Comparison of ENCODE assay signal across 10 mouse cellular contexts in the genomic region with DNA sequence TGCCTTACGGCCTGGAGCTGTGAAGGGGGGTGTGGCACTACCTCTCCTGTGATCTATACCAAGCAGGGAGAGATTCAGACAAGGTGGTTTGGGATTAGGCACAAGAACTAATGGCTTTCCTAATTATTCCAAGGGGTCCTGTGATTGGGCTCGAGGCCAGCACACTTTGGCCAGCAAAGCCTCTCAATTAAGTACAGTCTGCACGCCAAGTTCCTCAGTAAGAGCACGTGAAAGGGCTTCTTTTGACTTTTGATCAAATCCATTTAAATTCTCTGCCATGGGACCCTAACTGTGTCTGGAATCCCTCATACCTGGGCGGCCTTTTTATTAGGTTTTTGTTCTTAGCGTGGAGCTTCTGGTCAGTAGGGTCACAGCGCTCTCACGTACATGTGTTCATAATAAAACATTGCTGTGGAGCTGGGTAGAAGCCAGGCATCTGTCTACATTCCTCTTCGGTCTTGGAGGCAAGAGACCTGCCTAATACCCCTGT.
DNase-seq lines count a peak whose midpoint lies in the region; ATAC-seq and TF ChIP-seq lines count a peak whose summit lies in the region.
"Had no signal": no experiment of that assay in that cellular context is flagged by ENCODE, and none has a peak within 500 bp of the region (broad histone marks: within the 10 kb centered on the region; RNA-seq: fewer than 3 reads in every experiment).

No protein-coding gene starts in this region.

- peak; percentile 6 for DNase-seq in kidney, postnatal 14 days
- no peak for DNase-seq in kidney, adult 8-10 months
- peak; percentile 25 for DNase-seq in embryonic facial prominence, embryonic 10.5 days (ENCODE audit: low spot score)
- peak; percentile 69 for DNase-seq in midbrain, postnatal 0 days (ENCODE audit: low spot score)
- no peak for DNase-seq in heart, postnatal 25 days (ENCODE audit: low spot score)
- no peak for DNase-seq in adrenal gland, postnatal 25 days
- no peak for DNase-seq in thymus, postnatal 0 days (ENCODE audit: low spot score)
- DNase-seq: adrenal gland, adult 8-10 months; liver, embryonic 13.5 days had no signal

- WGBS in embryonic facial prominence, embryonic 10.5 days = 31% methylated on average over 9 of the region's 9 CpGs
- WGBS in hindbrain, embryonic 16.5 days = 48% methylated on average over 9 of the region's 9 CpGs
- 51% methylated on average over 9 of the region's 9 CpGs for WGBS in midbrain, postnatal 0 days

- ATAC-seq in hindbrain, embryonic 16.5 days = peak; percentile 82
- no peak for ATAC-seq in midbrain, postnatal 0 days (ENCODE audit: low FRiP score)

- intact Hi-C loops in heart, postnatal 25 days (cut with DNase I) = loop anchor here (5.0 to 10.0 kb wide), 2 partner anchors 77 to 276 kb away; no protein-coding TSS in a partner anchor

- no peak overlapping the region for H3K9ac ChIP-seq in hindbrain, embryonic 16.5 days (ENCODE audit: low read depth, low read length)
- no peak overlapping the region for H3K9ac ChIP-seq in midbrain, postnatal 0 days (replicated peaks; ENCODE audit: low read length, poor library complexity, severe bottlenecking)
- H3K9ac ChIP-seq: liver, embryonic 13.5 days had no signal

- no peaks in the 10 kb centered on the region for H3K36me3 ChIP-seq in embryonic facial prominence, embryonic 10.5 days (replicated peaks)
- H3K36me3 ChIP-seq in hindbrain, embryonic 16.5 days (ENCODE audit: control insufficient read depth, insufficient read depth, low read length) = no peaks in the 10 kb centered on the region
- no peaks in the 10 kb centered on the region for H3K36me3 ChIP-seq in midbrain, postnatal 0 days (ENCODE audit: insufficient read depth, low read length)
- H3K36me3 ChIP-seq: liver, embryonic 13.5 days had no signal

- H3K4me2 ChIP-seq in hindbrain, embryonic 16.5 days (ENCODE audit: low read length) = peak overlapping the region; percentile 31; the same call in 1 of the 2 replicates
- H3K4me2 ChIP-seq in midbrain, postnatal 0 days (ENCODE audit: low read depth, low read length, poor library complexity, severe bottlenecking) = no peak overlapping the region
- H3K4me2 ChIP-seq: liver, embryonic 13.5 days had no signal

- H3K27me3 ChIP-seq in embryonic facial prominence, embryonic 10.5 days (replicated peaks; ENCODE audit: low read depth, poor library complexity, severe bottlenecking) = no peaks in the 10 kb centered on the region
- no peaks in the 10 kb centered on the region for H3K27me3 ChIP-seq in hindbrain, embryonic 16.5 days (replicated peaks; ENCODE audit: control insufficient read depth, insufficient read depth, low read length)
- H3K27me3 ChIP-seq in midbrain, postnatal 0 days (ENCODE audit: insufficient read depth, low read length) = no peaks in the 10 kb centered on the region
- H3K27me3 ChIP-seq: liver, embryonic 13.5 days had no signal

- H3K4me1 ChIP-seq in embryonic facial prominence, embryonic 10.5 days = peaks cover 43% of the 10 kb centered on the region
- no peaks in the 10 kb centered on the region; the same call in 1 of the 2 replicates for H3K4me1 ChIP-seq in hindbrain, embryonic 16.5 days (ENCODE audit: control insufficient read depth, insufficient read depth, low read depth, low read length)
- H3K4me1 ChIP-seq in midbrain, postnatal 0 days (ENCODE audit: insufficient read depth, low read length) = no peaks in the 10 kb centered on the region
- H3K4me1 ChIP-seq: liver, embryonic 13.5 days had no signal

- H3K9me3 ChIP-seq in embryonic facial prominence, embryonic 10.5 days = no peaks in the 10 kb centered on the region
- no peaks in the 10 kb centered on the region for H3K9me3 ChIP-seq in hindbrain, embryonic 16.5 days (ENCODE audit: control insufficient read depth, low read length)
- no peaks in the 10 kb centered on the region for H3K9me3 ChIP-seq in midbrain, postnatal 0 days (ENCODE audit: low read length)
- H3K9me3 ChIP-seq: liver, embryonic 13.5 days had no signal

- TF ChIP-seq CTCF in midbrain, postnatal 0 days (IDR thresholded peaks at IDR 0.05) = no peak

- no peak overlapping the region for H3K4me3 ChIP-seq in embryonic facial prominence, embryonic 10.5 days
- no peak overlapping the region for H3K4me3 ChIP-seq in hindbrain, embryonic 16.5 days (ENCODE audit: low read length)
- no peak overlapping the region for H3K4me3 ChIP-seq in midbrain, postnatal 0 days (ENCODE audit: low read depth, low read length)
- H3K4me3 ChIP-seq: liver, embryonic 13.5 days had no signal

- peak overlapping the region; percentile 70; the same call in 1 of the 2 replicates for H3K27ac ChIP-seq in embryonic facial prominence, embryonic 10.5 days (replicated peaks)
- peak overlapping the region; percentile 25; the same call in 1 of the 2 replicates for H3K27ac ChIP-seq in hindbrain, embryonic 16.5 days (ENCODE audit: low read depth, low read length)
- no peak overlapping the region for H3K27ac ChIP-seq in midbrain, postnatal 0 days (ENCODE audit: low read depth, low read length)
- H3K27ac ChIP-seq: liver, embryonic 13.5 days had no signal

Comparison
In these comparisons a context has a peak if more than half of its experiments do, and no peak if none do; other contexts are left out.
1. DNase-seq: peak in kidney, postnatal 14 days (single experiment), embryonic facial prominence, embryonic 10.5 days (single experiment) and midbrain, postnatal 0 days (single experiment); none in kidney, adult 8-10 months (0 of 2), heart, postnatal 25 days (single experiment), adrenal gland, postnatal 25 days (single experiment) and thymus, postnatal 0 days (single experiment).